Mouse (Mus musculus): Measurements from ENCODE around the gene Olfr69.
A peak's percentile ranks its signal among the peaks of the same experiment; 100 is the strongest.
"Not testable (repeated sequence)": the region's sequence is repeated elsewhere in the genome, so short reads cannot be mapped to it uniquely, and the experiment has no call there.

The Olfr69 gene

DNA sequence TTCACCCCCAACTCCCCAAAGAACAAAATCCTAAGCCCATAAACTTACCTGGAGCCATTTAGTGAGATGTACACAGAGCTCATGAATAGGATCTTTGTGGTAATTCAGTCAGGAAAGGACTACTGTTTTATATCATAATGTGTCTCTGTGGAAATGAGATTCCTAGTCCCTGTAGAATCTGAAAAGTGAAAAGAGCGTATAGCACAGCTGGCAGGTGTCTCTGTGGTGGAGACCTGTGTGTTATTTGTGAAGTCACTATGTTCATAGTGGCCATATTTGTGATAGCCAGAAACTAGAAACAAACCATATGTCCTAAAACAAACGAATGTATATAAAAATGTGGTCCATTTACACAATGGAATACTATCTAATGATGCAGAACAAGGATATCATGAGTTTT, at the start of gene Olfr69:
TSS of gene Olfr69 (minus strand) at position 101 of the 400 bp plus-strand sequence.
- no peak for DNase-seq (ENCODE audit: low spot score in 2 of 2)

DNA sequence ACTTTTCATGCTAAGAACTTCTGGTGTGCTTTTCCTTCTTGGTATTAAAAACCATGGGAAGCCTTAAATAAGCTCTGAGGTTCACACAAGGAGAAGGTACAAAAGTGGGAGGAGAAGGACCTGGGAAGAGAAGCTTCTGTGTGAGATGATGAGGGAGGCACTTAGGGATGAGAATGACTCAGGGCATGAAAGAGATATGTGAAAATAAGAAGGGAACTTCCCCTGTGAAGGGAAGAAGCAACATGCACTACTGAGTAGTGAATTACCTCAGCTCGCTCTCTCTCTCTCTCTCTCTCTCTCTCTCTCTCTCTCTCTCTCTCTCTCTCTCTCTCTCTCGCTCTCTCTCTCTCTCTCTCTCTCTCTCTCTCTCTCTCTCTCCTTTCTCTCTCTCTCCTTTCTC, 43.7 kb upstream of the Olfr69 start:
- DNase-seq (ENCODE audit: low spot score in 2 of 2): not testable (repeated sequence)

DNA sequence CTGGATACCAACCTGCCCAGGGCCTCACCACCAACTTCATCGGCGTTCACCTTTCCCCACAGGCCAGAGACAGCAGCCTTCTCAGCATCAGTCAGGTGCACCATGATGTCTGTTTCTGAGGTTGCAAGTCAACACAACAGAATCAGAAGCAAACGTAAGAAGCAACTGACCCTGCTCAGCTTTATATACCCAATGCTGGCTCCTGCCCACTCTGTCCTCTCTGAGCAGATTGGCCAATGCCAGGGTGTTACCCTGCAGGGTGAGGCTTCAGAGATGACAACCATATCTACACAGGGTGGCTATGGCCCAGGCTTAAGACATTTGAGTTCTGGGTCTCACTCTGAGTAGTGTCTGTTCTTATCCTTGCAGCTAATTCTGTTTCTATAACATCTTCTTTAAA, 42.4 kb upstream of the Olfr69 start, which contains the start of gene Hbb-bt:
TSS of gene Hbb-bt (minus strand) at position 231 of the 400 bp plus-strand sequence.
- peak; percentile 82 to 84 for DNase-seq (ENCODE audit: low spot score in 2 of 2)

DNA sequence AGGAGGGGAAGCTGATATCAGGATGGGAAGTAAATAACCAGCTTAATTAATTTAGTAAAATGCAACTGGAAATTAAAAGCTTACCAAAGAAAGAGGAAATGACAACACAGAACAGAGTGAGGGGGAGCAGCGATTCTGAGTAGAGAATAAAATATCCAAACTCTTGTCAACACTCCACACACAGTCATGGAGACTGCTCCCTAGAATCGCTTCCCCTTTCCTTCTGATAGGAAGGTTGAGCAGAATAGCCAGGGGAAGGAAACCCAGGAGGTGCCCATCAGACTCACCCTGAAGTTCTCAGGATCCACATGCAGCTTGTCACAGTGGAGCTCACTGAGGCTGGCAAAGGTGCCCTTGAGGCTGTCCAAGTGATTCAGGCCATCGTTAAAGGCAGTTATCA, 41.8 kb upstream of the Olfr69 start:
- DNase-seq (ENCODE audit: low spot score in 2 of 2): not testable (repeated sequence)

DNA sequence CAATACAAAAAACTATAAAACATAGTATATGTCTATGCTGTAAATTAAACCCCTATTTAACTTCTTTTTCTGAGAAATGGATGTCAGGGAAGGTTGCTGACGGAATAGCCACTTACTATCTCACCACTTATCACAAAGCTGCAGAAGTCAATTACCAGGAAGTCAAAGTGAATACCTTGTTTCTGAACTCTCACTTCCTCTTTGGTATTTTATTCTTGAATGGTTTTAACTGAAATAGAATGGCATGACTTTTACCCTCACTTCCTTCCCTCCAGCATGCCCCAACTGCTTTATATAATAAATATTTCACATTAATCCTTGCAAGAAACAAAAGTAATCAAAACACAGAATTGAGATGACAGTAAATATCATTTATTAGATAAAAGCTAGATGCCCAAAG, 40.8 kb upstream of the Olfr69 start:
- no peak for DNase-seq (ENCODE audit: low spot score in 2 of 2)

DNA sequence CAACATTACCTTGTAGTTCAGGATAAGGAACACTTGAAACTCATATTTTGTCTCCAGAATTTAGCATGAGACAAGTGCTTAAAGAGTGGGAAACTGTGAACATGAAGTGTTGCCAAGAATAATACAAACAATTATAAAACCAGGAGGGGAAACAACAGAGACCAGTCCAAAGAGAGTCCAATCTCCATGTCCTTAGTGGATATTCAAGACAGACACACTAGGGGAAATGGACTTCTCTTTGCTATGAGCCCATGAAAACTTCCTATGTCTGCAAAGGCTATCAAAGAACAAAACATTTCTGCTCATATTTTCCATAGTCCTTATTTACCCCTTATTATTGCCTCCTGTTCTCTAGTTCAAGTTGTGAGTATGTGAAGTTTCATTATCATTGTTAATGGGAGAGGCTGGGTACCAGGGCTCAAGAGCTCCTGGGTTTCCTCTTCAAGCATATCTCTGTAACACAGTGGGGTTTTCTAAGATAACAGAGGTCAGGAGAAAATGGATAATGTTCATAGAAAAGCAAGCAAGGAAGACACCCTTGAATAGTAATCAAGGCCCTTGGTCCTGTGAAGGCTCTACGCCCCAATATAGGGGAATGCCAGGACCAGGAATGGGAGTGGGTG, 39.9 kb upstream of the Olfr69 start:
- no peak for DNase-seq (ENCODE audit: low spot score in 2 of 2)

DNA sequence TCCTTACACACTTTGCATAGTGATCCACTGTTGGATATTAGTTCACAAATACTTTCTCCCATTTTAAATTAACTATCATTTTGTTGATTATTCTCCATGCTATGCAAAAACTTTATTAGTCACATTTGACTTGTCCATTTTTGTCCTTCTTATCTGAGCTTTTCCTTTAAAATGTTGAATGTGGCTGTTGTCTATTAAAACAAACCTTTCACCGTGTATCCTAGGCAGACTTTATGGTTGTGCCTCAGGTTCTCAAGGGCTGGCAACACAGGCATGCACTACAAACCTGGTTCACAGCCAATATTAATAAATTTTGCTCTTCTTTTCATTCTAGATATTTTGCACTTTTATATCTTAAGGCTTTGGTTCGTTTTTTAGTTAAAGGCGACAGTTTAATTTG, 39.4 kb upstream of the Olfr69 start:
- DNase-seq (ENCODE audit: low spot score in 2 of 2): peak in 1 of 2 experiments; percentile 22

DNA sequence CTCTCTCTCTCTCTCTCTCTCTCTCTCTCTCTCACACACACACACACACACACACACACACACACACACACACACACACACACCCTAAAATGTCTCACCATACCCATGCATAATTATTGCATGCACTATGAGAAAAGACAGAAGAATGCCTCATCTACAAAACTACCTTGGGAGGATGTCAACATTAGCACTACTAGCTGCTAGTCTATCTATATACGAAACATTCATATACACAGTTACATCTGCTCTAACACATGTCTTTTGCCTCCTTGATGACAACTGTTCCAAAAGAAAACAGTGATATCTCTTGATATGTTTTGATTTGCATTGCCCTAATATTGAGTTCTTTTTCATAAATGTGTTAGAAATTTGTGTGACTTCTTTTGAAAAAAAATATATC, 38.9 kb upstream of the Olfr69 start:
- DNase-seq (ENCODE audit: low spot score in 2 of 2): no peak

DNA sequence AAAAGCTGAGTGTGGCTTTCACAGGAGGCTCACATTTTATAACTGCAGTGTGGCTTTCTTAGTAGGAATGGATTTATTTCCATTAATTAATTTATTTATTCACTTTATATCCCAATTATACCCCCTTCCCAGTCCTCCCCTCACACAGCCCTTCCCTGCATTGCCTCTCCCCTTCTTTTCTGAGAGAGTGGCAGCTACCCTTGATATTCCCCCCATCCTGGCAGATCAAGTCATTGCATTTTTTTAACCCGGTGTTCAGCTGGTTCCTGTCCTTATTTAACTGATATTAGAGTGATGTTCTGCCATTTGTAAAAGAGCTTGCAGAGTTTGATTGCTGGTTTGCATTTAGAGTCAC, 38.4 kb upstream of the Olfr69 start:
- peak in 1 of 2 experiments; percentile 51 for DNase-seq (ENCODE audit: low spot score in 2 of 2)

DNA sequence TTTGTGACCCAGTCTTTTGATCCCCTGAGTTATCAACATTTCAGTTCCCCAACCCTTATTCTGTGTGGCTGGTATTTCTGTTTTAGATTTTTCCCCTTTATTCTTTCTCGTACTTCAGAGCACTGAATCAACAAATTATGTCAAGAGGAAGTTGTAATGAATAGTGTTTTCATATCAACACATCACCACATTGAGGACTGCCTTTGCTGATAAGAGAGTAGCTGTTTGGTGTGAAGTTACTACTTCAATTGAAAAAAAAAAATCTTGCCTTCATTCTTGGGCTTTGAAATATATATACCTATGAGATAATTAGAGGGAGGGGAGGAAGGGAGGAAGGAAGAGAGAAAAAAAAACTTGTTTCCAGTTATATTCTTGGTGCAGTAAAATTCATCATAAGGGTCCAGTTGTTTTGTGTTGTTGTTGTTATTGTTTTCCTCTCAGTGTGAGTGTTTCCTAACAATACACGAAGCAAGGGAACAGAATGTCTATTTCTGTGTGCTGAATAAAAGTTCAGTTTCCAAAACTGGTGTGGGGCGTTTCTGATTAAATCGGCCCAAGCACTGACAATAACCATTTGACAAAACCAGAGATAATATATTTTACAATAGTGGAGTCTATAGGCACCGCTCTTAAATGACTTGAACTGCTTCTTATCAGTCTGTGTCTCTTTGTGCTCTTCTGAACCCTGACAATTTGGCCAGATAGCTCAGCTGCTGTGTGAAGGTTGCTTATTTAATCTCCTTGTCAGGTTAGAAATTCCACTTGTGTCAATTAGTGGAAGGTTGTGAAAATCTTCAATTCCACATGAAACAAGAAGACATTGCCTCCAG, 37.8 kb upstream of the Olfr69 start:
- DNase-seq (ENCODE audit: low spot score in 2 of 2): no peak

DNA sequence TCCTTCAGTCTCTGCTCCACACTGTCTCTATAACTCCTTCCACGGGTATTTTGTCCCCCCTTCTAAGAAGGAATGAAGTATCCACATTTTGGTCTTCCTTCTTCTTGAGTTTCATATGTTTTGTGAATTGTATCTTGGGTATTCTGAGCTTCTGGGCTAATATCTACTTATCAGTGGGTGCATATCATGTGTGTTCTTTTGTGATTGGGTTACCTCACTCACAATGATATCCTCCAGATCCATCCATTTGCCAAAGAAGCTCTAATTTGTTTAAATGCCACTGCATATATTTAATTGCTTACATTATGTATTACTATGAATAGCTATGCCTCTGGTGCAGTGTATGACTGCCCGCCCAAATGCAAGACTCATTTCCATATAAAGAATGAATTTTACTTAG, 36.7 kb upstream of the Olfr69 start:
- DNase-seq (ENCODE audit: low spot score in 2 of 2): not testable (repeated sequence)

DNA sequence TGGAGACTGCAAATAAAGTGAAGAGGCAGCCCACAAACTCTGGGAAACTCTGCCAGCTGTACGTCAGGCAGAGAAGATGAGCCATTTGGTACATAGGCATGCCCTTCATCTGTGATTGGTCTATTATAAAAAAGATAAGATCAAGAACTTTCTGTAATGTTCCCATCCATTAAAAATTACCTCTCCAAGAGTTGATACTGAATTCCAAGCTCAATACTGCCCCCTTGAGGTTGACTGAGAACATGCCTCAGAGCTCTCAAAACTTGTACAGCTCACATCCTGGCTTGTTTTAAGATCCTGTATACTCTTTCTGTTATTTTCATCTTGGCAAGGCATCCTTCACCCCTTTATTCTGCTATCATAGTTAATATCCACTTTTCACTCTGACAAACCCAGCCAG, 35.5 kb upstream of the Olfr69 start:
- DNase-seq (ENCODE audit: low spot score in 2 of 2): peak in 1 of 2 experiments; percentile 55

DNA sequence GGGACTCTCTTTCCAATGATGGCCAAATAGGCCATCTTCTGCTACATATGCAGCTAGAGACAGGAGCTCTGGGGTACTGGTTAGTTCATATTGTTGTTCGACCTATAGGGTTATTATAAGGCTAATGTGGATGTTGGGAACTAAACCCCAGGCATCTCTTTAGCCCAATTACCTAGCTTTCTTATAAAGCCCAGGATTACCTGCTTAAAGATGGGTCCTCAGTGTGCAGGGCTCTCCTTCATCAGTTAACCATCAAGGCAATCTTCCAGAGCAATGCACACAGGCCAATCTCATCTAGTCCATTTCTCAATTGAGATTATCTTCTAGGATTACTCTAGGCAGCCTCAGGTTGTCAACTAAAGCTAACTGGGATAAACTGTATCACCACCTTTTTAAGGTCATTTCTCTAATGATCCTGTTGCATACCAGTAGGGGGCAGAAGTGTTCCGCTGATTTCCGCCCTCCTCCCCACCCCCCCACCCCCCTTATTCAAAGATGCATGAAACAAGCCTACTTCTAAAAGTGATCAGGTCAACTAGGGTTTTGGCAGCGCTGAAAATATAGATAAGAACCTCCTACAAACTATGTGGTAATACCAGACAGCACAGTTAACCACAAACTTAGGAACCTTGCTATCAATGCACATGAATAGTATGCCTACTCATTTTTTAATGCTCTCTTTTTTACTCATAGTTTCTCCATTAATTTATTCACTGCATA, 21.4 kb upstream of the Olfr69 start:
- peak in 1 of 2 experiments; percentile 46 for DNase-seq (ENCODE audit: low spot score in 2 of 2)

DNA sequence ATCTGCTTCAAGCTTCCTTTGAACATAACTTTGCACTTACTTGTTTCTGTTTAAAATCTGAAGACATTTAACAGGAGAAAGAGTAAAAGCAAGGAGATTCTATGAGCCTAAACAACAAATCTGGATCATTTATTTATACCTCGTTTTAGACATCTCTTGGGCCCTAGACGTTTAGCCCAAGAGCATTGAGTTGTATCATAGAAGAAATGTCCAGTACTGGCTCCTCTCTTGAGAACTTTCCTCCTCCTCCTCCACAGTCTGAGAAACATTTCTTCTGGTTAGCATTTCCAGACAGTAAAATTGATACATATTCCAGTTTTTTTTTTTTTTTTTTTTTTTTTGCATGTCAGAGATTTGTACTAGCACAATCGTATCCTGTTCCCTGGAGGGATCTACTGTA, 20.3 kb upstream of the Olfr69 start, which contains the start of gene Olfr67:
TSS of gene Olfr67 (minus strand) at position 101 of the 400 bp plus-strand sequence.
- DNase-seq (ENCODE audit: low spot score in 2 of 2): no peak

DNA sequence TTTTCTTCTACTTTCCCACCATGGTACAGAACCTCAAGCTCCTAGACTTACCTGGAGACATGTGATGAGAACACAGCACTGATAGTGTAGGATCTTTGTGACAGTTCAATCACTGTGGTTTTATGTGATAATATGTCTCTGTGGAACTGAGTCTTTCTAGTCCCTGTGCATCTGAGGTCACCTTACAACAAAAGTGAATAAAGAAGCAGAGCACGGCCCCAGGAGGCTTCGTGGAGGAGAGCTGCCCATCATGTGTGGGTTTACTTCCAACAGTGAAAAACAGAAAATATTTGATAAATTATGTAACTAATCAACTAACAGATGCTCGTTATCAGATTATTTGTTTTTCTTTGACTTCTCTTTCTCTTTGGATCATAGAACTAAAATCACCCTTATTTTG, 8.2 kb upstream of the Olfr69 start, which contains the start of gene Olfr68:
TSS of gene Olfr68 (minus strand) at position 101 of the 400 bp plus-strand sequence.
- no peak for DNase-seq (ENCODE audit: low spot score in 2 of 2)

DNA sequence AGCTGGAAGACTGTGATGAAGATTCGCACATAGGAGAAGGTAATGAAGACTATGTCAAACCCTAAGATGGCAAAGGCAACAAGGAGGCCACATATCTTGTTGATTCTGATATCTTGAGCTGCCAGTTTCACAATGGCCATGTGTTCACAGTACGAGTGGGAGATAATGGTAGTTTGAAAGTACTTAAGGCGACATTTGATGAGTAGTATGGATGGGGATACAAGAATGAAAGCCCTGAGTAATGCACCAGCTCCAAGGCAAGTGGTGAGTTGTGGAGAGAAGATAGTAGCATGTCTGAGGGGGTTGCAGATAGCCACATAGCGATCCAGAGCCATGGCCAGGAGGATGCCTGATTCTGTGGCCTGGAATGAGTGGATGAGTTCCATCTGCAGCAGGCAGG, 6.3 kb upstream of the Olfr69 start:
- not testable (repeated sequence) for DNase-seq (ENCODE audit: low spot score in 2 of 2)

DNA sequence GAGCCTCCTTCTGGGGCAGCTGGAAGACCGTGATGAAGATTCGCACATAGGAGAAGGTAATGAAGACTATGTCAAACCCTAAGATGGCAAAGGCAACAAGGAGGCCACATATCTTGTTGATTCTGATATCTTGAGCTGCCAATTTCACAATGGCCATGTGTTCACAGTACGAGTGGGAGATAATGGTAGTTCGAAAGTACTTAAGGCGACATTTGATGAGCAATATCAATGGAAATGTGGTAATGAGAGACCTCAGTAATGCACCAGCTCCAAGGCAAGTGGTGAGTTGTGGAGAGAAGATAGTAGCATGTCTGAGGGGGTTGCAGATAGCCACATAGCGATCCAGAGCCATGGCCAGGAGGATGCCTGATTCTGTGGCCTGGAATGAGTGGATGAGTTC, 3.7 kb downstream of the Olfr69 start:
- not testable (repeated sequence) for DNase-seq (ENCODE audit: low spot score in 2 of 2)

DNA sequence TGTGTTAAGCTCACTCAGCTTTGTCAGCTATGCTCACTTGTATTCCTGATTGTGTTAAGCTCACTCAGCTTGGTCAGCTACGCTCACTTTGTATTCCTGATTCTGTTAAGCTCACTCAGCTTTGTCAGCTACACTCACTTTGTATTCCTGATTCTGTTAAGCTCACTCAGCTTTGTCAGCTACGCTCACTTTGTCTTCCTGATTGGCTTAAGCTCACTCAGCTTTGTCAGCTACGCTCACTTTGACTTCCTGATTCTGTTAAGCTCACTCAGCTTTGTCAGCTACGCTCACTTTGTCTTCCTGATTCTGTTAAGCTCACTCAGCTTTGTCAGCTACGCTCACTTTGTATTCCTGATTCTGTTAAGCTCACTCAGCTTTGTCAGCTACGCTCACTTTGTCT, 9.2 kb downstream of the Olfr69 start:
- not testable (repeated sequence) for DNase-seq (ENCODE audit: low spot score in 2 of 2)

DNA sequence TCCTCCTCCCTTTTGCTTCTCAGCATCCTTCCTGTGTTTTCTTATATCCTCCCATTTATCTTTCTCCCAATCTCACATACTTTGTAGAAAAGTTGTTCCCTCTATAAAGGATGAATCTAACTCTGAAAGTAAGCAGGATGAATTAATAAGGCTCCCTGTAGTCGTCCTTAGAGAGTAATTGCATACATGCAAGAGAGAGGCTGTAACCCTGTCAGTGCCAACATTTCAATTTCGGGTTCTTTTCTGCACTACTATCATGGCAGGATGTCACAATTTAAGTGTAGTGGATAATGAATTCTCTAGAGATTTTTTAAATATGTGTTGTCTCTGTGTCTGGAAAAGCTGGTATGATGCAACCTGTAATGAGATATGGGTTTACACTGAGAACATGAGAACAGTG, 14.2 kb downstream of the Olfr69 start, which contains the start of gene Olfr630:
TSS of gene Olfr630 (minus strand) at position 101 of the 400 bp plus-strand sequence.
- DNase-seq (ENCODE audit: low spot score in 2 of 2): no peak

DNA sequence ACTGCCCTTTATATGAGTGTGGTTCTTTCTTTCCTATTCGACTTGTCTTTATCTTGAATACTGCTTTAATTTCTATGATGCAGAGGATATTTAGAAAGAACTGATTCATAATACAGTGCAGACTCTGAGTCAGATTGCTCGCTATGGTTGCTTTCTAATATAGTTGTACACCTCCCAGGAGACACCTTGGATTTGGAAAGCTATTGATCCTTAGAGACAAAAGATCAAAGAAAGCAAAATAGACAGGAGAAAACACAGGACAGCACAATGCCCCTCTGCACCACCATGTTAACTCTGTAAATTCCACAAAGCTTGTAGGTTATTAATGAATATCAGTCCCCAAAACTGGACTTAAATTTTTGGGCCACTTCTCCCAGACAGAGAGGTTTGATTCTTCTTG, 26.6 kb downstream of the Olfr69 start, which contains the start of gene Olfr629:
TSS of gene Olfr629 (minus strand) at position 101 of the 400 bp plus-strand sequence.
- no peak for DNase-seq (ENCODE audit: low spot score in 2 of 2)

DNA sequence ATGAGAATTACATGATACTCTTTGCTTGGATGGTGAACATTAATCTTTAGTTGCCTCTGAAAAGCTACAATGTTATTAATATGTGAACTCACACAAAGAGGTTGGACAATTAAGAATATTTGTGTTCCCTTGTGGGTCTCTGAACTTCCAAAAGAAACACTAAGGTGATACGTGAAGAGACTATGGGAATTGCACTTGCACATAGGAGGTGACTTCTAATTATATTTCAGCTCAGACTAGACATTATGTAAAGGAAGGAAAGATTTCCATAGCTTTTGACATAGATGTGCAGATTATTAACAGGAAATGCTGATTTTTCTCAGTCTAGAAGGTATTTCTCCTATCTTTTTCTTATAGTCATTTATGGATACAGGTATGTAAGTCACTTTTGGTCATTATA, 41.3 kb downstream of the Olfr69 start, which contains the start of gene Olfr628:
TSS of gene Olfr628 (plus strand) at position 301 of the 400 bp plus-strand sequence.
- no peak for DNase-seq (ENCODE audit: low spot score in 2 of 2)

DNA sequence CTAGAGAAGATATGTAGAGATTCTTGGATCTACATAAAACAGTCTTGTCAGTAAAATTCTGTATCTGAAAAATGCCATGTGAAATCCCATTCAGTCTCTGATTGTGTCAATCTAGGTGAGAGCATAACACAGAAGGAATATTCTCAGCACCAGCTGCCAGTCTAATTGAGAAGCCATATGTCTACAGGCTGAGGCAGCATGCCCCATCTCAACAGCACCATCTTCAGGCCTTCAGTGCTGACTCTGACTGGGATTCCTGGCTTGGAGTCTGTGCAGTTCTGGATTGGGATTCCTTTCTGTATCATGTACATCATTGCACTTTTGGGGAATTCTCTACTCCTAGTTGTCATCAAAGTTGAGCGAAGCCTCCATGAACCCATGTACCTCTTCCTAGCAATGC, 55.0 kb downstream of the Olfr69 start:
- not testable (repeated sequence) for DNase-seq (ENCODE audit: low spot score in 2 of 2)

All from spleen, postnatal 10 days (tissue).